Mouse (Mus musculus): ENCODE data around the gene Cdca5. TPM values are rescaled to one million over a fixed set of nuclear protein-coding genes. Genes with fewer than 3 reads are reported as not detected.

The Cdca5 gene
- 2.1 TPM for polyA plus RNA-seq (2014; fragmentation: Illumina TruSeq; extraction: RNeasy Lipid Tissue Mini Kit (QIAGEN cat#74804); ENCODE audit: low replicate concordance)

GRCm38 (mm10) chr19:6084478-6085248 lies at the start of gene Cdca5, which contains the start of gene Zfpl1:
Cdca5 (plus strand) TSS chr19:6084983.
Zfpl1 (minus strand) TSS chr19:6084956.

GRCm38 (mm10) chr19:6046294-6047153 lies 38.3 kb upstream of the Cdca5 start, which contains the start of gene Syvn1:
Syvn1 (plus strand) TSS chr19:6046576.

GRCm38 (mm10) chr19:6057313-6058096 lies 27.3 kb upstream of the Cdca5 start, which contains the start of the genes Mrpl49 and Fau:
Mrpl49 (minus strand) TSS chr19:6057785.
Fau (plus strand) TSS chr19:6057844.

GRCm38 (mm10) chr19:6061021-6061533 lies 23.7 kb upstream of the Cdca5 start, which contains the start of gene Znhit2:
Znhit2 (plus strand) TSS chr19:6061192.

GRCm38 (mm10) chr19:6067724-6068415 lies 16.9 kb upstream of the Cdca5 start, which contains the start of gene Tm7sf2:
Tm7sf2 (minus strand) TSS chr19:6068373.

GRCm38 (mm10) chr19:6076564-6077393 lies 8.0 kb upstream of the Cdca5 start, which contains the start of gene Vps51:
Vps51 (minus strand) TSS chr19:6077231.

GRCm38 (mm10) chr19:6079983-6080480 lies 4.8 kb upstream of the Cdca5 start, which contains the start of gene Tmem262:
Tmem262 (plus strand) TSS chr19:6080033.

GRCm38 (mm10) chr19:6082156-6082555 lies 2.6 kb upstream of the Cdca5 start, which contains the start of gene Gm28374:
Gm28374 (minus strand) TSS chr19:6082256.

GRCm38 (mm10) chr19:6094119-6094518 lies 9.3 kb downstream of the Cdca5 start, which contains the start of gene AC131692.1:
AC131692.1 (plus strand) TSS chr19:6094419.

GRCm38 (mm10) chr19:6105586-6105985 lies 20.8 kb downstream of the Cdca5 start, which contains the start of gene Naaladl1:
Naaladl1 (plus strand) TSS chr19:6105782.

GRCm38 (mm10) chr19:6117986-6118676 lies 33.3 kb downstream of the Cdca5 start, which contains the start of gene Sac3d1:
Sac3d1 (minus strand) TSS chr19:6118650.

GRCm38 (mm10) chr19:6127760-6128341 lies 43.1 kb downstream of the Cdca5 start, which contains the start of gene Snx15:
Snx15 (minus strand) TSS chr19:6128304.

GRCm38 (mm10) chr19:6140678-6141393 lies 56.1 kb downstream of the Cdca5 start, which contains the start of gene Batf2:
Batf2 (plus strand) TSS chr19:6140983.

GRCm38 (mm10) chr19:6141394-6141749 lies 56.6 kb downstream of the Cdca5 start, which contains the start of gene Arl2:
Arl2 (minus strand) TSS chr19:6141548.

